Mouse (Mus musculus): ENCODE measurements at regions not wholly inside any gene's neighbourhood (a gene's known extent, or its start where the extent isn't known, plus 50 kb on each side); places are given as distances from the start of the nearest gene placed in this dataset.

GRCm38 (mm10) chr11:86408686-86409579, 51.5 kb upstream of the Med13 start:
- DNase-seq (ENCODE audit: low spot score in 2 of 2) = peak in 1 of 2 experiments; percentile 39

GRCm38 (mm10) chr11:86409580-86409947, 52.2 kb upstream of the Med13 start:
- DNase-seq (ENCODE audit: low spot score in 2 of 2) = no peak

GRCm38 (mm10) chr11:86410521-86410920, 53.1 kb upstream of the Med13 start:
- DNase-seq (ENCODE audit: low spot score in 2 of 2) = peak; percentile 64 to 67

- no peak for DNase-seq (ENCODE audit: low spot score in 2 of 2)
Observed at GRCm38 (mm10) chr11:86412772-86413390, 55.5 kb upstream of the Med13 start.

GRCm38 (mm10) chr11:86416471-86416870, 59.1 kb upstream of the Med13 start:
- DNase-seq (ENCODE audit: low spot score in 2 of 2) = no peak

- no peak for DNase-seq (ENCODE audit: low spot score in 2 of 2)
Observed at GRCm38 (mm10) chr11:86417164-86417563, 59.8 kb upstream of the Med13 start.

- no peak for DNase-seq (ENCODE audit: low spot score in 2 of 2)
Observed at GRCm38 (mm10) chr11:86419810-86420483, 62.5 kb upstream of the Med13 start.

GRCm38 (mm10) chr11:86428926-86429325, 55.5 kb upstream of the Rnft1 start:
- DNase-seq (ENCODE audit: low spot score in 2 of 2) = peak; percentile 17 to 35

- no peak for DNase-seq (ENCODE audit: low spot score in 2 of 2)
Observed at GRCm38 (mm10) chr11:86430287-86430686, 54.2 kb upstream of the Rnft1 start.

- DNase-seq (ENCODE audit: low spot score in 2 of 2) = no peak
Observed at GRCm38 (mm10) chr11:86431550-86431949, 52.9 kb upstream of the Rnft1 start.

GRCm38 (mm10) chr11:86434106-86434505, 50.4 kb upstream of the Rnft1 start:
- no peak for DNase-seq (ENCODE audit: low spot score in 2 of 2)
